Mouse (Mus musculus) embryonic facial prominence, embryonic 12.5 days (tissue): ENCODE measurements around the gene Pdzd3. TPM values are rescaled to one million over a fixed set of nuclear protein-coding genes. Genes with fewer than 3 reads are reported as not detected.
"Not testable (repeated sequence)": the region's sequence is repeated elsewhere in the genome, so short reads cannot be mapped to it uniquely, and the experiment has no call there.

Experiments used
- ATAC-seq: fragments of 200-750 bp; cut with Nextera tagmentation; 2 replicates; pipeline ENCODE4 v1.8.0; 2017; ENCODE audit not compliant: insufficient number of reproducible peaks, insufficient read depth, low FRiP score, low TSS enrichment
- H3K27ac ChIP-seq: fragments of 300-500 bp; sonication (generic); 2 replicates; pipeline ENCODE4 v1.5.1; 2016; ENCODE audit warnings: mild to moderate bottlenecking
- H3K27me3 ChIP-seq: fragments of 300-500 bp; sonication (generic); 2 replicates; pipeline ENCODE4 v1.6.1; 2016; ENCODE audit warnings: mild to moderate bottlenecking, moderate library complexity
- H3K36me3 ChIP-seq: fragments of 300-500 bp; sonication (generic); 2 replicates; pipeline ENCODE4 v1.6.1; 2016; ENCODE audit warnings: mild to moderate bottlenecking
- H3K4me1 ChIP-seq: fragments of 300-500 bp; sonication (generic); 2 replicates; pipeline ENCODE4 v1.6.1; 2016
- H3K4me2 ChIP-seq: fragments of 300-500 bp; sonication (generic); replicated peaks from 2 replicates; pipeline ENCODE4 v1.6.1; 2016; ENCODE audit warnings: mild to moderate bottlenecking, moderate library complexity
- H3K4me3 ChIP-seq: fragments of 300-500 bp; sonication (generic); 2 replicates; pipeline ENCODE4 v1.5.1; 2016; ENCODE audit warnings: mild to moderate bottlenecking
- H3K9ac ChIP-seq: fragments of 300-500 bp; sonication (generic); 2 replicates; pipeline ENCODE4 v1.6.1; 2016; ENCODE audit warnings: mild to moderate bottlenecking, moderate library complexity
- H3K9me3 ChIP-seq: fragments of 300-500 bp; sonication (generic); 2 replicates; pipeline ENCODE4 v1.6.1; 2016; ENCODE audit warnings: mild to moderate bottlenecking, moderate library complexity
- WGBS: fragments of 180-500 bp; shearing (Covaris S2); methylation state at CpG from one replicate; pipeline ENCODE4 v1.1.7; 2016; 5-methylcytosine and 5-hydroxymethylcytosine counted together
- polyA plus RNA-seq: library from polyadenylated mRNA; unstranded; fragments of >200 nt; fragmentation: Nextera tagmentation; extraction: Ambion mirVana; gene quantifications from 2 replicates; pipeline ENCODE4 v1.2.1, GENCODE M21; 2016

Gene Pdzd3
- 0.12 TPM in 1 of 2 replicates, not detected in the other for polyA plus RNA-seq

- peaks cover 22% of the 10 kb centered on the region for H3K4me1 ChIP-seq
- H3K27me3 ChIP-seq, result 0 out of 2 replicates have a peak, but pooled peaks cover 2% of the 10 kb centered on the region
- H3K36me3 ChIP-seq, result no peaks in the 10 kb centered on the region
- no peak within 1 kb of the TSS for H3K27ac ChIP-seq
- 73% methylated on average over 10 of the region's 10 CpGs for WGBS
- ATAC-seq, result no peak
- H3K9me3 ChIP-seq, result no peaks in the 10 kb centered on the region
- H3K4me3 ChIP-seq, result no peak within 1 kb of the TSS
- H3K9ac ChIP-seq, result no peak within 1 kb of the TSS
- H3K4me2 ChIP-seq, result no peak within 1 kb of the TSS
These were observed at the start of gene Pdzd3 for GRCm38 (mm10) chr9:44251314-44251713. Pdzd3 (minus strand) TSS chr9:44251471.

GRCm38 (mm10) chr9:44300001-44300400 is 48.7 kb upstream of the Pdzd3 start:
- WGBS, result 92% methylated on average over 3 of the region's 3 CpGs
- peaks cover 65% of the 10 kb centered on the region for H3K36me3 ChIP-seq
- not testable (repeated sequence) for ATAC-seq, H3K9ac ChIP-seq, H3K4me2 ChIP-seq, H3K27ac ChIP-seq, H3K9me3 ChIP-seq, H3K4me3 ChIP-seq, H3K27me3 ChIP-seq
- H3K4me1 ChIP-seq, result peaks cover 12% of the 10 kb centered on the region

GRCm38 (mm10) chr9:44292490-44292889 is 41.2 kb upstream of the Pdzd3 start:
- Histone ChIP-seq H3K9ac (no peak overlapping the region), H3K36me3 (peaks cover 53% of the 10 kb centered on the region), H3K4me3 (no peak overlapping the region), H3K4me2 (no peak overlapping the region), H3K27ac (no peak overlapping the region), H3K27me3 (peaks cover 20% of the 10 kb centered on the region), H3K4me1 (peaks cover 10% of the 10 kb centered on the region; the same call in 1 of the 2 replicates), H3K9me3 (no peaks in the 10 kb centered on the region)
- ATAC-seq, result no peak
- WGBS, result 68% methylated on average over 3 of the region's 3 CpGs

GRCm38 (mm10) chr9:44288959-44289291 is 37.7 kb upstream of the Pdzd3 start:
- peaks cover 31% of the 10 kb centered on the region for H3K36me3 ChIP-seq
- peak overlapping the region; percentile 92 for H3K4me2 ChIP-seq
- no peak overlapping the region for H3K27ac ChIP-seq
- 8% methylated on average over 11 of the region's 11 CpGs for WGBS
- peaks cover 39% of the 10 kb centered on the region for H3K27me3 ChIP-seq
- peaks cover 17% of the 10 kb centered on the region for H3K4me1 ChIP-seq
- no peak overlapping the region for H3K9ac ChIP-seq
- H3K4me3 ChIP-seq, result 0 out of 2 replicates have a peak overlapping the region, but pooled peaks have one; percentile 74
- no peaks in the 10 kb centered on the region for H3K9me3 ChIP-seq
- ATAC-seq, result no peak

- Histone ChIP-seq H3K9ac (peak within 1 kb of the TSS; percentile 76), H3K27me3 (peaks cover 39% of the 10 kb centered on the region), H3K4me1 (peaks cover 17% of the 10 kb centered on the region), H3K9me3 (no peaks in the 10 kb centered on the region), H3K4me2 (peak within 1 kb of the TSS; percentile 92), H3K36me3 (peaks cover 28% of the 10 kb centered on the region), H3K4me3 (peak within 1 kb of the TSS; percentile 74), H3K27ac (no peak within 1 kb of the TSS)
- ATAC-seq, result 0 out of 2 replicates have a peak, but pooled peaks have one; percentile 57
- 3% methylated on average over 38 of the region's 38 CpGs for WGBS
These were observed 37.0 kb upstream of the Pdzd3 start, which contains the start of gene Abcg4 for GRCm38 (mm10) chr9:44288076-44288958. Abcg4 (minus strand) TSS chr9:44288615.

- Histone ChIP-seq H3K4me2 (peak overlapping the region; percentile 92), H3K27me3 (peaks cover 39% of the 10 kb centered on the region), H3K9ac (peak overlapping the region; percentile 76), H3K4me1 (peaks cover 17% of the 10 kb centered on the region), H3K9me3 (no peaks in the 10 kb centered on the region), H3K36me3 (peaks cover 20% of the 10 kb centered on the region), H3K27ac (no peak overlapping the region), H3K4me3 (peak overlapping the region; percentile 74)
- ATAC-seq, result 0 out of 2 replicates have a peak, but pooled peaks have one; percentile 55
- 2% methylated on average over 47 of the region's 47 CpGs for WGBS
These were observed 36.3 kb upstream of the Pdzd3 start for GRCm38 (mm10) chr9:44287401-44288075.

- peak overlapping the region; percentile 92 for H3K4me2 ChIP-seq
- ATAC-seq, result peak; percentile 37; the same call in 1 of the 2 replicates
- peak overlapping the region; percentile 76 for H3K9ac ChIP-seq
- H3K27me3 ChIP-seq, result peaks cover 39% of the 10 kb centered on the region
- H3K4me1 ChIP-seq, result peaks cover 17% of the 10 kb centered on the region
- peaks cover 16% of the 10 kb centered on the region for H3K36me3 ChIP-seq
- no peak overlapping the region for H3K27ac ChIP-seq
- 6% methylated on average over 11 of the region's 11 CpGs for WGBS
- H3K9me3 ChIP-seq, result no peaks in the 10 kb centered on the region
- H3K4me3 ChIP-seq, result peak overlapping the region; percentile 74
These were observed 35.7 kb upstream of the Pdzd3 start for GRCm38 (mm10) chr9:44287003-44287400.

- Histone ChIP-seq H3K4me3 (peak overlapping the region; percentile 74; the same call in 1 of the 2 replicates), H3K9ac (no peak overlapping the region; the same call in 1 of the 2 replicates), H3K4me1 (peaks cover 17% of the 10 kb centered on the region), H3K9me3 (no peaks in the 10 kb centered on the region), H3K36me3 (peaks cover 11% of the 10 kb centered on the region), H3K27me3 (peaks cover 39% of the 10 kb centered on the region), H3K4me2 (peak overlapping the region; percentile 92), H3K27ac (no peak overlapping the region)
- no peak for ATAC-seq
- 10% methylated on average over 6 of the region's 6 CpGs for WGBS
These were observed 35.1 kb upstream of the Pdzd3 start for GRCm38 (mm10) chr9:44286256-44286850.

GRCm38 (mm10) chr9:44283183-44283582 is 31.9 kb upstream of the Pdzd3 start:
- H3K9me3 ChIP-seq, result no peaks in the 10 kb centered on the region

GRCm38 (mm10) chr9:44269973-44270372 is 18.7 kb upstream of the Pdzd3 start:
- Histone ChIP-seq H3K4me2 (no peak overlapping the region), H3K9me3 (no peaks in the 10 kb centered on the region), H3K9ac (no peak overlapping the region), H3K4me3 (no peak overlapping the region), H3K27ac (no peak overlapping the region), H3K36me3 (no peaks in the 10 kb centered on the region), H3K27me3 (0 out of 2 replicates have a peak, but pooled peaks cover 2% of the 10 kb centered on the region), H3K4me1 (0 out of 2 replicates have a peak, but pooled peaks cover 12% of the 10 kb centered on the region)
- 89% methylated on average over 4 of the region's 4 CpGs for WGBS
- no peak for ATAC-seq

More at GRCm38 (mm10) chr9:44283183-44283582, 31.9 kb upstream of the Pdzd3 start:
- WGBS, result 60% methylated on average over 5 of the region's 5 CpGs
- H3K36me3 ChIP-seq, result 0 out of 2 replicates have a peak, but pooled peaks cover 4% of the 10 kb centered on the region
- no peak overlapping the region for H3K9ac ChIP-seq
- peaks cover 9% of the 10 kb centered on the region; the same call in 1 of the 2 replicates for H3K4me1 ChIP-seq
- H3K4me3 ChIP-seq, result no peak overlapping the region
- peaks cover 26% of the 10 kb centered on the region for H3K27me3 ChIP-seq
- H3K4me2 ChIP-seq, result no peak overlapping the region
- no peak for ATAC-seq
- H3K27ac ChIP-seq, result no peak overlapping the region

GRCm38 (mm10) chr9:44269077-44269476 is 17.8 kb upstream of the Pdzd3 start:
- no peak for ATAC-seq
- no peak overlapping the region for H3K27ac ChIP-seq
- no peak overlapping the region for H3K4me2 ChIP-seq
- WGBS, result 81% methylated on average over 3 of the region's 3 CpGs
- no peak overlapping the region for H3K4me3 ChIP-seq
- 0 out of 2 replicates have a peak, but pooled peaks cover 12% of the 10 kb centered on the region for H3K4me1 ChIP-seq
- H3K9ac ChIP-seq, result no peak overlapping the region
- no peaks in the 10 kb centered on the region for H3K36me3 ChIP-seq
- 0 out of 2 replicates have a peak, but pooled peaks cover 2% of the 10 kb centered on the region for H3K27me3 ChIP-seq
- no peaks in the 10 kb centered on the region for H3K9me3 ChIP-seq
